Mouse (Mus musculus): ENCODE results near the gene Vps26b. TPM values are rescaled to one million over a fixed set of nuclear protein-coding genes. Genes with fewer than 3 reads are reported as not detected.

The Vps26b gene
- polyA plus RNA-seq, 1 experiment from 2014 or later, result 27.6 TPM

GRCm38 (mm10) chr9:26998669-26999460 lies 31.0 kb downstream of the Vps26b start:
- no peaks in the 10 kb centered on the region for H3K9me3 ChIP-seq (ENCODE audit: control insufficient read depth, low read length)
- peak; percentile 64 for ATAC-seq (ENCODE audit: low read depth)
- peak overlapping the region; percentile 68 for H3K4me3 ChIP-seq (ENCODE audit: low read length)
- H3K27me3 ChIP-seq (ENCODE audit: control insufficient read depth, insufficient read depth, low read depth, low read length), result no peaks in the 10 kb centered on the region
- peak overlapping the region; percentile 76 for H3K27ac ChIP-seq (ENCODE audit: low read length)
- H3K4me1 ChIP-seq (replicated peaks; ENCODE audit: control insufficient read depth, insufficient read depth, low read length), result peaks cover 16% of the 10 kb centered on the region; the same call in 1 of the 2 replicates
- peaks cover 4% of the 10 kb centered on the region; the same call in 1 of the 2 replicates for H3K36me3 ChIP-seq (ENCODE audit: control insufficient read depth, insufficient read depth, low read length)
- 1% methylated on average over 29 of the region's 29 CpGs for WGBS
- peak overlapping the region; percentile 93 for H3K9ac ChIP-seq (ENCODE audit: low read length)
- H3K4me2 ChIP-seq (ENCODE audit: low read depth, low read length), result peak overlapping the region; percentile 74

- Histone ChIP-seq H3K4me1 (replicated peaks; ENCODE audit: control insufficient read depth, insufficient read depth, low read length) (peaks cover 16% of the 10 kb centered on the region; the same call in 1 of the 2 replicates), H3K9ac (ENCODE audit: low read length) (no peak overlapping the region), H3K9me3 (ENCODE audit: control insufficient read depth, low read length) (no peaks in the 10 kb centered on the region), H3K4me2 (ENCODE audit: low read depth, low read length) (no peak overlapping the region), H3K36me3 (ENCODE audit: control insufficient read depth, insufficient read depth, low read length) (no peaks in the 10 kb centered on the region), H3K4me3 (ENCODE audit: low read length) (no peak overlapping the region), H3K27ac (ENCODE audit: low read length) (no peak overlapping the region), H3K27me3 (ENCODE audit: control insufficient read depth, insufficient read depth, low read depth, low read length) (no peaks in the 10 kb centered on the region)
- WGBS, result 92% methylated on average over 2 of the region's 2 CpGs
- ATAC-seq (ENCODE audit: low read depth), result no peak
Observed at GRCm38 (mm10) chr9:26997501-26997900, 32.4 kb downstream of the Vps26b start.

GRCm38 (mm10) chr9:26997062-26997461 lies 32.8 kb downstream of the Vps26b start:
- Histone ChIP-seq H3K36me3 (ENCODE audit: control insufficient read depth, insufficient read depth, low read length) (no peaks in the 10 kb centered on the region; the same call in 1 of the 2 replicates), H3K9me3 (ENCODE audit: control insufficient read depth, low read length) (no peaks in the 10 kb centered on the region), H3K27ac (ENCODE audit: low read length) (no peak overlapping the region), H3K9ac (ENCODE audit: low read length) (no peak overlapping the region), H3K4me1 (replicated peaks; ENCODE audit: control insufficient read depth, insufficient read depth, low read length) (peaks cover 16% of the 10 kb centered on the region; the same call in 1 of the 2 replicates), H3K4me2 (ENCODE audit: low read depth, low read length) (no peak overlapping the region), H3K4me3 (ENCODE audit: low read length) (no peak overlapping the region), H3K27me3 (ENCODE audit: control insufficient read depth, insufficient read depth, low read depth, low read length) (no peaks in the 10 kb centered on the region)
- ATAC-seq (ENCODE audit: low read depth), result no peak
- 91% methylated on average over 3 of the region's 3 CpGs for WGBS

- Histone ChIP-seq H3K36me3 (ENCODE audit: control insufficient read depth, insufficient read depth, low read length) (peaks cover 18% of the 10 kb centered on the region), H3K4me1 (replicated peaks; ENCODE audit: control insufficient read depth, insufficient read depth, low read length) (peaks cover 5% of the 10 kb centered on the region; the same call in 1 of the 2 replicates), H3K9ac (ENCODE audit: low read length) (no peak overlapping the region), H3K27ac (ENCODE audit: low read length) (no peak overlapping the region), H3K9me3 (ENCODE audit: control insufficient read depth, low read length) (no peaks in the 10 kb centered on the region), H3K4me3 (ENCODE audit: low read length) (no peak overlapping the region), H3K27me3 (ENCODE audit: control insufficient read depth, insufficient read depth, low read depth, low read length) (no peaks in the 10 kb centered on the region), H3K4me2 (ENCODE audit: low read depth, low read length) (no peak overlapping the region)
- WGBS, result 75% methylated on average over 3 of the region's 3 CpGs
- no peak for ATAC-seq (ENCODE audit: low read depth)
Observed at GRCm38 (mm10) chr9:26993900-26994299, 36.0 kb downstream of the Vps26b start.

GRCm38 (mm10) chr9:26993118-26993517 lies 36.7 kb downstream of the Vps26b start:
- WGBS, result 70% methylated on average over 10 of the region's 10 CpGs
- H3K4me1 ChIP-seq (replicated peaks; ENCODE audit: control insufficient read depth, insufficient read depth, low read length), result peaks cover 3% of the 10 kb centered on the region; the same call in 1 of the 2 replicates
- peaks cover 18% of the 10 kb centered on the region for H3K36me3 ChIP-seq (ENCODE audit: control insufficient read depth, insufficient read depth, low read length)
- no peak overlapping the region for H3K27ac ChIP-seq (ENCODE audit: low read length)
- no peak overlapping the region for H3K4me3 ChIP-seq (ENCODE audit: low read length)
- no peaks in the 10 kb centered on the region for H3K27me3 ChIP-seq (ENCODE audit: control insufficient read depth, insufficient read depth, low read depth, low read length)
- no peaks in the 10 kb centered on the region for H3K9me3 ChIP-seq (ENCODE audit: control insufficient read depth, low read length)
- no peak overlapping the region for H3K4me2 ChIP-seq (ENCODE audit: low read depth, low read length)
- H3K9ac ChIP-seq (ENCODE audit: low read length), result no peak overlapping the region
- peak; percentile 81 for ATAC-seq (ENCODE audit: low read depth)

- Histone ChIP-seq H3K4me1 (replicated peaks; ENCODE audit: control insufficient read depth, insufficient read depth, low read length) (no peaks in the 10 kb centered on the region), H3K4me2 (ENCODE audit: low read depth, low read length) (no peak overlapping the region), H3K9ac (ENCODE audit: low read length) (no peak overlapping the region), H3K27ac (ENCODE audit: low read length) (no peak overlapping the region), H3K9me3 (ENCODE audit: control insufficient read depth, low read length) (no peaks in the 10 kb centered on the region), H3K27me3 (ENCODE audit: control insufficient read depth, insufficient read depth, low read depth, low read length) (no peaks in the 10 kb centered on the region), H3K4me3 (ENCODE audit: low read length) (no peak overlapping the region), H3K36me3 (ENCODE audit: control insufficient read depth, insufficient read depth, low read length) (peaks cover 29% of the 10 kb centered on the region)
- ATAC-seq (ENCODE audit: low read depth), result no peak
- WGBS, result 82% methylated on average over 4 of the region's 4 CpGs
Observed at GRCm38 (mm10) chr9:26990181-26990580, 39.7 kb downstream of the Vps26b start.

GRCm38 (mm10) chr9:26985668-26986277 lies 44.1 kb downstream of the Vps26b start:
- Histone ChIP-seq H3K27me3 (ENCODE audit: control insufficient read depth, insufficient read depth, low read depth, low read length) (no peaks in the 10 kb centered on the region), H3K27ac (ENCODE audit: low read length) (no peak overlapping the region), H3K4me2 (ENCODE audit: low read depth, low read length) (no peak overlapping the region), H3K4me3 (ENCODE audit: low read length) (no peak overlapping the region), H3K9ac (ENCODE audit: low read length) (no peak overlapping the region), H3K36me3 (ENCODE audit: control insufficient read depth, insufficient read depth, low read length) (peaks cover 27% of the 10 kb centered on the region), H3K9me3 (ENCODE audit: control insufficient read depth, low read length) (no peaks in the 10 kb centered on the region), H3K4me1 (replicated peaks; ENCODE audit: control insufficient read depth, insufficient read depth, low read length) (no peaks in the 10 kb centered on the region)
- WGBS, result 72% methylated on average over 6 of the region's 6 CpGs
- ATAC-seq (ENCODE audit: low read depth), result no peak

GRCm38 (mm10) chr9:26985090-26985613 lies 44.7 kb downstream of the Vps26b start:
- no peaks in the 10 kb centered on the region for H3K9me3 ChIP-seq (ENCODE audit: control insufficient read depth, low read length)
- no peak for ATAC-seq (ENCODE audit: low read depth)
- H3K4me1 ChIP-seq (replicated peaks; ENCODE audit: control insufficient read depth, insufficient read depth, low read length), result no peaks in the 10 kb centered on the region
- H3K4me3 ChIP-seq (ENCODE audit: low read length), result no peak overlapping the region
- H3K27me3 ChIP-seq (ENCODE audit: control insufficient read depth, insufficient read depth, low read depth, low read length), result no peaks in the 10 kb centered on the region
- no peak overlapping the region for H3K9ac ChIP-seq (ENCODE audit: low read length)
- H3K27ac ChIP-seq (ENCODE audit: low read length), result no peak overlapping the region
- WGBS, result 81% methylated on average over 2 of the region's 2 CpGs
- H3K4me2 ChIP-seq (ENCODE audit: low read depth, low read length), result no peak overlapping the region
- H3K36me3 ChIP-seq (ENCODE audit: control insufficient read depth, insufficient read depth, low read length), result peaks cover 28% of the 10 kb centered on the region

GRCm38 (mm10) chr9:26978776-26979175 lies 51.1 kb downstream of the Vps26b start:
- Histone ChIP-seq H3K27me3 (ENCODE audit: control insufficient read depth, insufficient read depth, low read depth, low read length) (no peaks in the 10 kb centered on the region), H3K9me3 (ENCODE audit: control insufficient read depth, low read length) (no peaks in the 10 kb centered on the region), H3K4me3 (ENCODE audit: low read length) (no peak overlapping the region), H3K4me2 (ENCODE audit: low read depth, low read length) (no peak overlapping the region), H3K9ac (ENCODE audit: low read length) (no peak overlapping the region), H3K27ac (ENCODE audit: low read length) (no peak overlapping the region), H3K36me3 (ENCODE audit: control insufficient read depth, insufficient read depth, low read length) (peaks cover 43% of the 10 kb centered on the region), H3K4me1 (replicated peaks; ENCODE audit: control insufficient read depth, insufficient read depth, low read length) (no peaks in the 10 kb centered on the region)
- no peak for ATAC-seq (ENCODE audit: low read depth)
- 80% methylated on average over 3 of the region's 3 CpGs for WGBS
